Mouse (Mus musculus) embryonic facial prominence, embryonic 12.5 days (tissue): ENCODE data around the gene Dram1. TPM values are rescaled to one million over a fixed set of nuclear protein-coding genes. Genes with fewer than 3 reads are reported as not detected.

ENCODE experiments used
- ATAC-seq: fragments of 200-750 bp; cut with Nextera tagmentation; 2 replicates; pipeline ENCODE4 v1.8.0; 2017; ENCODE audit not compliant: insufficient number of reproducible peaks, insufficient read depth, low FRiP score, low TSS enrichment
- H3K27ac ChIP-seq: fragments of 300-500 bp; sonication (generic); 2 replicates; pipeline ENCODE4 v1.5.1; 2016; ENCODE audit warnings: mild to moderate bottlenecking
- H3K27me3 ChIP-seq: fragments of 300-500 bp; sonication (generic); 2 replicates; pipeline ENCODE4 v1.6.1; 2016; ENCODE audit warnings: mild to moderate bottlenecking, moderate library complexity
- H3K36me3 ChIP-seq: fragments of 300-500 bp; sonication (generic); 2 replicates; pipeline ENCODE4 v1.6.1; 2016; ENCODE audit warnings: mild to moderate bottlenecking
- H3K4me1 ChIP-seq: fragments of 300-500 bp; sonication (generic); 2 replicates; pipeline ENCODE4 v1.6.1; 2016
- H3K4me2 ChIP-seq: fragments of 300-500 bp; sonication (generic); replicated peaks from 2 replicates; pipeline ENCODE4 v1.6.1; 2016; ENCODE audit warnings: mild to moderate bottlenecking, moderate library complexity
- H3K4me3 ChIP-seq: fragments of 300-500 bp; sonication (generic); 2 replicates; pipeline ENCODE4 v1.5.1; 2016; ENCODE audit warnings: mild to moderate bottlenecking
- H3K9ac ChIP-seq: fragments of 300-500 bp; sonication (generic); 2 replicates; pipeline ENCODE4 v1.6.1; 2016; ENCODE audit warnings: mild to moderate bottlenecking, moderate library complexity
- H3K9me3 ChIP-seq: fragments of 300-500 bp; sonication (generic); 2 replicates; pipeline ENCODE4 v1.6.1; 2016; ENCODE audit warnings: mild to moderate bottlenecking, moderate library complexity
- WGBS: fragments of 180-500 bp; shearing (Covaris S2); methylation state at CpG from one replicate; pipeline ENCODE4 v1.1.7; 2016; 5-methylcytosine and 5-hydroxymethylcytosine counted together
- polyA plus RNA-seq: library from polyadenylated mRNA; unstranded; fragments of >200 nt; fragmentation: Nextera tagmentation; extraction: Ambion mirVana; gene quantifications from 2 replicates; pipeline ENCODE4 v1.2.1, GENCODE M21; 2016

Gene Dram1
- polyA plus RNA-seq, 1 experiment from 2014 or later, result 0.88 TPM

GRCm38 (mm10) chr10:88345899-88346401, 32.9 kb downstream of the Dram1 start:
- no peaks in the 10 kb centered on the region for H3K9me3 ChIP-seq
- H3K4me2 ChIP-seq, result no peak overlapping the region
- 58% methylated on average over 11 of the region's 11 CpGs for WGBS
- no peaks in the 10 kb centered on the region; the same call in 1 of the 2 replicates for H3K4me1 ChIP-seq
- no peaks in the 10 kb centered on the region for H3K27me3 ChIP-seq
- no peaks in the 10 kb centered on the region for H3K36me3 ChIP-seq
- H3K4me3 ChIP-seq, result no peak overlapping the region
- no peak for ATAC-seq
- H3K27ac ChIP-seq, result no peak overlapping the region
- H3K9ac ChIP-seq, result no peak overlapping the region

- Histone ChIP-seq H3K4me2 (no peak overlapping the region), H3K27me3 (no peaks in the 10 kb centered on the region), H3K27ac (no peak overlapping the region), H3K9ac (no peak overlapping the region), H3K4me1 (no peaks in the 10 kb centered on the region; the same call in 1 of the 2 replicates), H3K36me3 (no peaks in the 10 kb centered on the region), H3K4me3 (no peak overlapping the region), H3K9me3 (no peaks in the 10 kb centered on the region)
- WGBS, result 83% methylated on average over 6 of the region's 6 CpGs
- no peak for ATAC-seq
Measured at GRCm38 (mm10) chr10:88341368-88341767, 37.5 kb downstream of the Dram1 start.

GRCm38 (mm10) chr10:88340660-88341059, 38.2 kb downstream of the Dram1 start:
- Histone ChIP-seq H3K4me1 (no peaks in the 10 kb centered on the region), H3K9ac (no peak overlapping the region), H3K27ac (no peak overlapping the region), H3K4me3 (no peak overlapping the region), H3K36me3 (no peaks in the 10 kb centered on the region), H3K27me3 (no peaks in the 10 kb centered on the region), H3K4me2 (no peak overlapping the region), H3K9me3 (peaks cover under 1% of the 10 kb centered on the region; the same call in 1 of the 2 replicates)
- 84% methylated on average over 9 of the region's 9 CpGs for WGBS
- ATAC-seq, result no peak

- no peaks in the 10 kb centered on the region for H3K27me3 ChIP-seq
- no peak for ATAC-seq
- H3K4me3 ChIP-seq, result no peak overlapping the region
- peaks cover 5% of the 10 kb centered on the region for H3K9me3 ChIP-seq
- no peak overlapping the region for H3K27ac ChIP-seq
- 32% methylated on average over 5 of the region's 5 CpGs for WGBS
- no peak overlapping the region for H3K4me2 ChIP-seq
- H3K36me3 ChIP-seq, result no peaks in the 10 kb centered on the region
- no peak overlapping the region for H3K9ac ChIP-seq
- no peaks in the 10 kb centered on the region for H3K4me1 ChIP-seq
Measured at GRCm38 (mm10) chr10:88330695-88331094, 48.2 kb downstream of the Dram1 start.

DNA sequence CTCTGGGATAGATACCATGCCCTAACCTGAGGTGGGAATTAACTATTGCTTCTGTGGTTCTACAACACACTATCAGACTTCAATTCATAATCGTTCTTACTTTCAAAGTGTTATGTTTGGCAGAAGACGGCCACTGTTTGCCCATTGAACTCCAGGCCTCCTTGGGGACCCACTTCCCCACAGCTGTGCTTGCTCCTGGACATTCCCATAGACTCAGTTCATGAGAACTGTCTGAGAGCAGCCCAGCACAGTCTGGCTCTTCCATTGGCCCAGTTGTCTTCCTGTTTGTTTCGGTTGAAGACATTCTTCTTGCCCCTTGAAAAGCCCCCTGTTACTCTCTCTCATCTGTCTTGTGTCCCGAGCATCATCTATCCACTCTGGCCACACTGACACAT, 50.8 kb downstream of the Dram1 start:
- Histone ChIP-seq H3K27me3 (no peaks in the 10 kb centered on the region), H3K4me3 (no peak overlapping the region), H3K9me3 (no peaks in the 10 kb centered on the region), H3K36me3 (no peaks in the 10 kb centered on the region), H3K27ac (no peak overlapping the region), H3K4me2 (no peak overlapping the region), H3K4me1 (no peaks in the 10 kb centered on the region), H3K9ac (no peak overlapping the region)
- ATAC-seq, result no peak
- WGBS, result 65% methylated on average over 4 of the region's 4 CpGs

- H3K27me3 ChIP-seq, result no peaks in the 10 kb centered on the region
- 0 out of 2 replicates have a peak overlapping the region, but pooled peaks have one; percentile 2 for H3K4me2 ChIP-seq
- H3K9me3 ChIP-seq, result no peaks in the 10 kb centered on the region
- no peaks in the 10 kb centered on the region for H3K4me1 ChIP-seq
- H3K36me3 ChIP-seq, result no peaks in the 10 kb centered on the region
- H3K27ac ChIP-seq, result no peak overlapping the region
- WGBS, result 50% methylated on average over 11 of the region's 11 CpGs
- H3K9ac ChIP-seq, result no peak overlapping the region
- no peak overlapping the region for H3K4me3 ChIP-seq
- ATAC-seq, result peak; percentile 53
Measured at GRCm38 (mm10) chr10:88327160-88328055, 51.5 kb downstream of the Dram1 start.

DNA sequence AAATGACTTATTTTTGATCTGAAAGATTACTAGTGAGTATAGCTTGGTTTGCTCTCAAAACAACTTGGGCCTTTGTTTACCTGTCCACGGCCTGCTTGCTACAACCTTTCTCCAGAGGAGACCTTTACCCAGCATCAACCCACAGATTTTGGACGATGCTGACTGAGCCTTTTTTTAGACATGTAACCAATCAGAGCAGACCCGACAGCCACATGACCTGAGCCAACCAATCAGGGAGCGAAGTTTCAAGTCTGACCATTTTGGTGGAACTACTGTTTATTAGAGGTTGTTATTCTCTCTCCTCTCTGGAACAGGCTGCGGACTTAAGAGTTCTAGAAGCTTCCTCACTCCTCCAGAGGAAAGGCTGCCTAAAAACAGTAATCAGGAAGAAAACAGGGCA, 57.1 kb downstream of the Dram1 start:
- H3K4me3 ChIP-seq, result no peak overlapping the region
- WGBS, result 82% methylated on average over 5 of the region's 5 CpGs
- no peaks in the 10 kb centered on the region for H3K36me3 ChIP-seq
- no peaks in the 10 kb centered on the region for H3K9me3 ChIP-seq
- no peak overlapping the region for H3K9ac ChIP-seq
- no peaks in the 10 kb centered on the region for H3K27me3 ChIP-seq
- 0 out of 2 replicates have a peak overlapping the region, but pooled peaks have one; percentile 50 for H3K27ac ChIP-seq
- no peak overlapping the region for H3K4me2 ChIP-seq
- peaks cover 7% of the 10 kb centered on the region; the same call in 1 of the 2 replicates for H3K4me1 ChIP-seq
- no peak for ATAC-seq

DNA sequence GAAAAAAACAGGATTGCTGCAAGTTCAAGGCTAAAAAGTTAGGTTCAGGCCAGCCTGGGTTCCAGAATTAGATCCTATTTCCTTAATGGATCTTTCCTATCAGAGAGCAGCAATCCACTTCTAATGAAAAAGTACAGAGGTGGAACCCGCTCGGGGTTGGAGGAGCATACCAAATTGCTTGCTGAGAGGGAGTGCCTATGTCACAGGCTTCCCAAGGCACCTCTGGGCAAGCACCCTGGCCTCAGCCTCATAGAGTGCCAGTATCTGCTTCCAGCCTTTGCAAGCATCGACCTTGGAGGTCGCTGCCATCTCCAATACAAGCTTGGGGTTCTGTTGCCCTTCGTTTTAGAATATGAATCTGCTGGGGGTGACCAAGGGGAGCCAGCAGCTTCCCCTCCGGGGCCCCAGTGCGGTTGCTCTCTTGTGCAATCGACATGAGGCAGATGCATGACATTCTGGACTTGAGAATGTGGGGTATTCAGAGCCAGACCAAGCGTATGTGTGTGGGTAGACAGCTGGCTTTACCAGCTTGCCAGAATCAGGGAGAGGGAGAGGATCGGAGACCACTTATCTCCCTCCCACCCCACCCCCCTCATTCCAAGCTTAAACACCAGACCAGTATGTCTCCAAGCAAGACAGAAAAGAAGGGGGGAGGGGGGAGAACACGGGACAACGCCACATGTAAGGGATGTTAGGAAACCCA, 58.0 kb downstream of the Dram1 start:
- H3K9ac ChIP-seq, result no peak overlapping the region
- no peaks in the 10 kb centered on the region for H3K27me3 ChIP-seq
- peaks cover 7% of the 10 kb centered on the region; the same call in 1 of the 2 replicates for H3K4me1 ChIP-seq
- no peak overlapping the region for H3K4me3 ChIP-seq
- 64% methylated on average over 12 of the region's 12 CpGs for WGBS
- H3K4me2 ChIP-seq, result no peak overlapping the region
- no peaks in the 10 kb centered on the region for H3K36me3 ChIP-seq
- H3K9me3 ChIP-seq, result no peaks in the 10 kb centered on the region
- peak overlapping the region; percentile 50 for H3K27ac ChIP-seq
- no peak for ATAC-seq

DNA sequence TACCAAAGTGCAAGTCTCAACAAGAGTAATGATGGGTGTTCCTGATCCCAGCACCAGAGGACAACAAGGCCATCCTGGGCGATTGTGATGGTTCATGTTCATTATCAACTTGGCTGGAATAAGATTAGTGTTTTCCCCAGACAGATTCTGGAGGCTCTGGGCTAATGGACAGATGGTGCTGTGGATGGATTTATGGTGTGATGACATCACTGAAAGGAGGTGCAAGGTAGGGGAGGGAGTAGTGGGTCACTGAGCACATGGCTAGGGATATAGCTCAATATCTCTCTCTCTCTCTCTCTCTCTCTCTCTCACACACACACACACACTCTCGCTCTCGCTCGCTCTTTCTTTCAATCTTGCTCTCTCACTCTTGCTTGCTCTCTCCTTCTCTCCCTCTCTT, 60.7 kb downstream of the Dram1 start:
- 85% methylated on average over 4 of the region's 4 CpGs for WGBS
- ATAC-seq, result no peak

DNA sequence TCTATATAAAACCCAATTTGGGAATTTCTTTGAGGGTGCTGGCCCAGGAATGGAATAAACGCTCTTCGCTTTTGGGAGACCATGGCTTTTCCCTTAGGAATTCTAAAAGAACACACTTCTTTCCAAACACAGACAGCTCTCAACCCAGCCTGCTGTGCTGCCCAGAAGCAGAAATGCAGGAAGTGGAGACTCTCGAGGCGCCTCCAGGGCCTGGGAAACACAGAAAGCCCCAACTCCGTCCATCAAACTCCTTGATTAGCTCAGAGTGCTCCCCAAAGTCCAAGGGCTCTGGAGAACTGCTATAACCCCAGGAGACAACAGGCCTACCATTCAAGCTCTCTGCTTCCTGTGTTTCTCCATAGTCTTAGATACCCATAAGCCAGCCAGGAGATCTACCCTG, 61.7 kb downstream of the Dram1 start:
- no peak overlapping the region for H3K4me2 ChIP-seq
- no peaks in the 10 kb centered on the region for H3K27me3 ChIP-seq
- no peak overlapping the region for H3K9ac ChIP-seq
- no peak overlapping the region for H3K4me3 ChIP-seq
- 74% methylated on average over 5 of the region's 5 CpGs for whole genome bisulfite sequencing
- no peak overlapping the region for H3K27ac ChIP-seq
- no peak for ATAC-seq
- peaks cover 7% of the 10 kb centered on the region; the same call in 1 of the 2 replicates for H3K4me1 ChIP-seq
- no peaks in the 10 kb centered on the region for H3K36me3 ChIP-seq
- H3K9me3 ChIP-seq, result no peaks in the 10 kb centered on the region

More for the DNA sequence above, 60.7 kb downstream of the Dram1 start:
- Histone ChIP-seq H3K27ac (no peak overlapping the region), H3K9me3 (no peaks in the 10 kb centered on the region), H3K9ac (no peak overlapping the region), H3K36me3 (no peaks in the 10 kb centered on the region), H3K27me3 (no peaks in the 10 kb centered on the region), H3K4me3 (no peak overlapping the region), H3K4me2 (no peak overlapping the region), H3K4me1 (peaks cover 7% of the 10 kb centered on the region; the same call in 1 of the 2 replicates)

- WGBS, result 84% methylated on average over 5 of the region's 5 CpGs
Measured at GRCm38 (mm10) chr10:88314841-88315240, 64.0 kb downstream of the Dram1 start.

More at GRCm38 (mm10) chr10:88314841-88315240, 64.0 kb downstream of the Dram1 start:
- Histone ChIP-seq H3K9me3 (no peaks in the 10 kb centered on the region), H3K4me3 (no peak overlapping the region), H3K4me1 (no peaks in the 10 kb centered on the region), H3K27me3 (no peaks in the 10 kb centered on the region), H3K4me2 (no peak overlapping the region), H3K9ac (no peak overlapping the region), H3K36me3 (no peaks in the 10 kb centered on the region), H3K27ac (no peak overlapping the region)
- no peak for ATAC-seq
